Mouse (Mus musculus) gastrocnemius, adult 2 months (tissue): ENCODE results near the gene Rgl2. TPM values are rescaled to one million over a fixed set of nuclear protein-coding genes. Genes with fewer than 3 reads are reported as not detected.
"Not testable (repeated sequence)": the region's sequence is repeated elsewhere in the genome, so short reads cannot be mapped to it uniquely, and the experiment has no call there.

Experiments used
- DNase-seq: peaks from one replicate; pipeline ENCODE4 v3.0.0; 2022
- H3K27ac ChIP-seq: fragments of 200-600 bp; 2 replicates; pipeline ENCODE4 v1.8.1; 2022; ENCODE audit warnings: mild to moderate bottlenecking
- H3K4me3 ChIP-seq: fragments of 200-600 bp; 2 replicates; pipeline ENCODE4 v1.8.1; 2022; ENCODE audit warnings: mild to moderate bottlenecking, moderate library complexity
- CTCF ChIP-seq: fragments of 200-600 bp; IDR thresholded peaks from 2 replicates; pipeline ENCODE4 v1.8.1; 2022; ENCODE audit warnings: antibody characterized with exemption, mild to moderate bottlenecking, moderate library complexity
- intact Hi-C: fragments of 180-260 bp; cut with DNase I; formaldehyde crosslinking; loops from one replicate; pipeline ENCODE4 v1.15.1; 2025
- total RNA-seq, 2 experiments: library from RNA; stranded (reverse); gene quantifications; 2 replicates each; pipeline ENCODE4 v1.2.3; 2021

The Rgl2 gene
- total RNA-seq, 2 experiments from 2014 or later: 31.4 to 34.0 TPM

- H3K27ac ChIP-seq: no peak overlapping the region
- intact Hi-C loops: no loop called here
Measured at GRCm38 (mm10) chr17:33899642-33900041, 29.7 kb upstream of the Rgl2 start.

GRCm38 (mm10) chr17:33900281-33900988, 28.9 kb upstream of the Rgl2 start:
- intact Hi-C loops: no loop called here
- Histone ChIP-seq H3K27ac (peak overlapping the region; percentile 2; the same call in 1 of the 2 replicates), H3K4me3 (no peak overlapping the region)
- no peak for TF ChIP-seq CTCF
- DNase-seq: no peak

More at GRCm38 (mm10) chr17:33899642-33900041, 29.7 kb upstream of the Rgl2 start:
- no peak overlapping the region for H3K4me3 ChIP-seq
- no peak for TF ChIP-seq CTCF
- DNase-seq: no peak

DNA sequence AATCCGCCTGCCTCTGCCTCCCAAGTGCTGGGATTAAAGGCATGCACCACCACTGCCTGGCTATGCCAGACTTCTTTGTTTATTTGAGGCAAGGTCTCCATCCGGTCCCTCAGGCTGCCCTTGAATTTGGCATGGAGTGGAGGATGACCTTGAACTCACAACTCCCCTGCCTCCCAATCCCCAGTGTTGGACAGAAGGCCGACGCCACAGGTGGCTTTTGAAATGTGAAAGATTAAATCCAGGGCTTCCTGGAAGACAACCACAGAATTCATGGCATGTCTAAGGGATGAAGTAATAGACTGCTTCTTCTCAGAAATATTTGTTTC, 28.4 kb upstream of the Rgl2 start:
- no peak overlapping the region for H3K27ac ChIP-seq
- TF ChIP-seq CTCF: no peak
- DNase-seq: no peak
- intact Hi-C loops: no loop called here
- H3K4me3 ChIP-seq: no peak overlapping the region

DNA sequence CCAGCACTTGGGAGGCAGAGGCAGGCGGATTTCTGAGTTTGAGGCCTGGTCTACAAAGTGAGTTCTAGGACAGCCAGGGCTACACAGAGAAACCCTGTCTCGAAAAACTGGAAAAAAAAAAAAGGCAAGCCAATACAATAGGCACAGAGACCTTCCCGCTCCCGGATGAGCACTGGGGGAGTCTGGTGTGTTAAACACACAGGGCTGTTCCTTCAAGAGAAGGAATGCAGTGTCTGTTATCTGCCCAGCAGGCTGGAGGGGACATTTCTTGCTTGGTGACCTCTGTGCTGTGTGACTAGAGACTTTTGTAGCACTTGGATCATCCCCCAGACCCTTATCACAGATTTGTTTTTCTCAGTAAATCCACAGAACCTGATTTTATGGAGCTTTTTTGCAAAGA, 27.7 kb upstream of the Rgl2 start:
- no peak for TF ChIP-seq CTCF
- no peak overlapping the region for H3K27ac ChIP-seq
- DNase-seq: no peak
- no peak overlapping the region for H3K4me3 ChIP-seq
- intact Hi-C loops: no loop called here

DNA sequence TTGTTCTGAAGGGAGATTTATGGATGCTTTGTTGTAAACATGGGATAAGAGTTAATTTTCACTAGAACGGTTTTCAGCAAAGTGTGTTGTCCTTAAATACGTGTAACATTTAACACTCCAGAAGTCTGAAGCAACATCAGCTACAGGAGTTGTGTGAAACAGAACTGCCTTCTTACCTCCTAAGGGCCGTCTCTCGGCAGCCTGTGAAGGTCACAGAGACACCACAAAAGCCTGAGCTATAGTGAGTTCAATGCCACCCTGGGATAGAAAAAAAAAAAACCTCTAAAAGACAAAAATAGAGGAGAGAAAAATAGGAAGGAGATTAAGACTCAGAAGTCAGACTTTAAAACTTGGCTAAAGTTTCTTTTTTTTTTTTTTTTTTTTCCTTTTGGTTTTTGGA, 27.3 kb upstream of the Rgl2 start:
- intact Hi-C loops: no loop called here
- no peak for DNase-seq
- TF ChIP-seq CTCF: no peak
- H3K4me3 ChIP-seq: no peak overlapping the region
- no peak overlapping the region for H3K27ac ChIP-seq

DNA sequence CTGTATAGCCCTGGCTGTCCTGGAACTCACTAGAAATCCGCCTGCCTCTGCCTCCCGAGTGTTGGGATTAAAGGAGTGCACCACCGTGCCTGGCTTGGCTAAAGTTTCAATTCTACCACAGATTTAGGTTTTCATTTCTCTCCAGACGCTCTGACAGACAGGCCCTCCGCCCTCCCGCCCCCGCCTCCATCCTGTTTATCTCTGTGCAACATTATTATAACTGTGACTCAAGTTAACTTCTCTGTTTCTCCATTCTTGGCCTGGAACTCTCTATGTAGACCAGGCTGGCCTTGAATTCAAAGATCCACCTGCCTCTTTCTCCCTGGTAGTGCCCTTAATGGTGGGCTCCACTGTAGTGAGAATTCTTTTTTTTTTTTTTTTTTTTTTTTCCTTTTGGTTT, 26.9 kb upstream of the Rgl2 start:
- DNase-seq: no peak
- H3K27ac ChIP-seq: no peak overlapping the region
- TF ChIP-seq CTCF: no peak
- intact Hi-C loops: no loop called here
- H3K4me3 ChIP-seq: no peak overlapping the region

- DNase-seq, H3K27ac ChIP-seq, intact Hi-C loops, H3K4me3 ChIP-seq: not testable (repeated sequence)
Measured at GRCm38 (mm10) chr17:33903911-33904651, 25.3 kb upstream of the Rgl2 start.

- H3K27ac ChIP-seq, H3K4me3 ChIP-seq, DNase-seq, intact Hi-C loops: not testable (repeated sequence)
Measured at GRCm38 (mm10) chr17:33904835-33905234, 24.5 kb upstream of the Rgl2 start, which contains the start of gene Platr17. Platr17 (plus strand) TSS chr17:33905135.

DNA sequence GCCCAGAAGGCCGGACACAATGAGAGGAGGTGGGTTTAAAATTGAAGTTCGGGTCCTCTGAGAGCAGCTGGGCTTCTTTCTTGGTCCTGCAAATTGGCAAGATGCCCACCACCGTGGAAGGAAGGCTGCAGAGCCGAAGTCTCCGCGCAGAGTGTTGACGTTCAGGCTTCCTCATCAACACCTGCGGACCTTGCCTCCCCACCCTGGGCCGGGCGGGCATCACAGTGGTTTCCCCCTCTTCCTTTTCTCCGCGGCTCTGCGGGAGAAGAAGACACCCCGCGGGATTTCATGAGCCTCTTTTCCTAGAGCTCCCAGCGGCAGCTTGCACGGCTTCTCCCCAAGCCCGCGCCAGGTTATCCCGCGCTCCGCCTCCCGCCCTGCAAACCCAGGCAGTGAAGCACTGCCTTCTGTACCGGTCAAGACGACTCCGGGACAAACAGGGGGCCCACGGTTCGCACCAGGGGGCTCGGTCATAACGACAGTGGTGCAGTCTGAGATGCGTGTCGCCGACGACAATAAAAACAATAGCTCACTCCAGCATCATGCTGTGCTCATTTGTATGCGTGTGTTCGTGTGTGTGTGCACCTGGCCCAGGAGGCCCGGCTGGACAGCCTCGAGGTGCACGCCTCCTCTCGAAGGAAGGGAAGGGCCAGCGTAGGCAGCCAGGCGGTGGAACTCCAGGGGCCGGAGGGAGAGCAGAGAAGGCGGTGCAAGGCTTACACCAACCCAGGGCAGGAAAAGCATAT, 20.8 kb upstream of the Rgl2 start:
- Histone ChIP-seq H3K4me3 (peak overlapping the region; percentile 92), H3K27ac (peak overlapping the region; percentile 97)
- intact Hi-C loops: no loop called here
- peak; percentile 60 for DNase-seq
- no peak for TF ChIP-seq CTCF

GRCm38 (mm10) chr17:33909077-33909868, 20.1 kb upstream of the Rgl2 start, which contains the start of gene Daxx:
Daxx (plus strand) TSS chr17:33909414.
- peak within 1 kb of the TSS; percentile 97 for H3K27ac ChIP-seq
- peak; percentile 100 for DNase-seq
- intact Hi-C loops: no loop called here
- TF ChIP-seq CTCF: no peak
- peak within 1 kb of the TSS; percentile 92 for H3K4me3 ChIP-seq

DNA sequence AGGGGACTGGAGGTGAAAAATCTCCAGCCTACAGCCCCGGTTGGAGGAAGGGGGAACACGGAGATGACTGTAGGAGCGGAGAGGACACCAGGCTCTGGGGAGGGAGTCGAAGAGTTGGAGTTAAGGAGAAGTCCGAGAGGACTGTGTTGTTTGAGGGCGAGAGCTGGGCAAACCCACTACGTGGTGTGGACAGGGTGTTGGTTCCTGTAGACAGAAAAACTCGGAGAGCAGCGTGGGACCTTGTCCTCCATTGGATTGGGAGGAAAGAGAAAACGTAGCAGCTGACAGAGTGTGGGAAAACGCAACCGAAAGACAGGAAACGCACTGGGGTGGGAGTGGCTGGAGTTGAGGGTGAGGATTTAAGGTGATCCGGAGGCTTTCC, 19.5 kb upstream of the Rgl2 start:
- H3K4me3 ChIP-seq: peak overlapping the region; percentile 92
- TF ChIP-seq CTCF: no peak
- intact Hi-C loops: no loop called here
- DNase-seq: no peak
- H3K27ac ChIP-seq: peak overlapping the region; percentile 97

- H3K27ac ChIP-seq: peak overlapping the region; percentile 97
- peak overlapping the region; percentile 92 for H3K4me3 ChIP-seq
- DNase-seq: no peak
- no peak for TF ChIP-seq CTCF
- intact Hi-C loops: no loop called here
Measured at GRCm38 (mm10) chr17:33910346-33911051, 18.8 kb upstream of the Rgl2 start.
